Mouse (Mus musculus): ENCODE results near the gene Hecw1. TPM values are rescaled to one million over a fixed set of nuclear protein-coding genes. Genes with fewer than 3 reads are reported as not detected.

The Hecw1 gene
- polyA plus RNA-seq, 1 experiment, result not detected

- Histone ChIP-seq H3K36me3 (ENCODE audit: control insufficient read depth, insufficient read depth, low read length) (no peaks in the 10 kb centered on the region), H3K27me3 (ENCODE audit: control insufficient read depth, insufficient read depth, low read length) (no peaks in the 10 kb centered on the region), H3K4me1 (ENCODE audit: control insufficient read depth, insufficient read depth, insufficient read length, low read length) (no peaks in the 10 kb centered on the region), H3K4me3 (ENCODE audit: low read depth, low read length) (no peak overlapping the region), H3K27ac (ENCODE audit: insufficient read depth, low read depth, low read length) (no peak overlapping the region)
- TF ChIP-seq CTCF (IDR thresholded peaks at IDR 0.05; ENCODE audit: extremely low read depth, insufficient read length, insufficient replicate concordance, low read depth, low read length), result no peak
- no peak for TF ChIP-seq POLR2A (IDR thresholded peaks at IDR 0.05; ENCODE audit: low read depth, low read length)
- WGBS, result 78% methylated on average over 1 of the region's 1 CpGs
Observed at GRCm38 (mm10) chr13:14471121-14471520, 51.9 kb downstream of the Hecw1 start.

GRCm38 (mm10) chr13:14467517-14467916 is 55.5 kb downstream of the Hecw1 start:
- H3K4me1 ChIP-seq (ENCODE audit: control insufficient read depth, insufficient read depth, insufficient read length, low read length), result no peaks in the 10 kb centered on the region
- H3K27me3 ChIP-seq (ENCODE audit: control insufficient read depth, insufficient read depth, low read length), result no peaks in the 10 kb centered on the region
- no peak overlapping the region for H3K4me3 ChIP-seq (ENCODE audit: low read depth, low read length)
- H3K27ac ChIP-seq (ENCODE audit: insufficient read depth, low read depth, low read length), result no peak overlapping the region
- 74% methylated on average over 3 of the region's 3 CpGs for WGBS
- TF ChIP-seq CTCF (IDR thresholded peaks at IDR 0.05; ENCODE audit: extremely low read depth, insufficient read length, insufficient replicate concordance, low read depth, low read length) (no peak), POLR2A (IDR thresholded peaks at IDR 0.05; ENCODE audit: low read depth, low read length) (no peak)
- no peaks in the 10 kb centered on the region for H3K36me3 ChIP-seq (ENCODE audit: control insufficient read depth, insufficient read depth, low read length)

GRCm38 (mm10) chr13:14461036-14461435 is 62.0 kb downstream of the Hecw1 start:
- 72% methylated on average over 5 of the region's 5 CpGs for WGBS
- no peaks in the 10 kb centered on the region for H3K36me3 ChIP-seq (ENCODE audit: control insufficient read depth, insufficient read depth, low read length)
- TF ChIP-seq POLR2A (IDR thresholded peaks at IDR 0.05; ENCODE audit: low read depth, low read length), result no peak
- no peak for TF ChIP-seq CTCF (IDR thresholded peaks at IDR 0.05; ENCODE audit: extremely low read depth, insufficient read length, insufficient replicate concordance, low read depth, low read length)

GRCm38 (mm10) chr13:14457043-14457442 is 66.0 kb downstream of the Hecw1 start:
- TF ChIP-seq POLR2A (IDR thresholded peaks at IDR 0.05; ENCODE audit: low read depth, low read length) (no peak), CTCF (IDR thresholded peaks at IDR 0.05; ENCODE audit: extremely low read depth, insufficient read length, insufficient replicate concordance, low read depth, low read length) (no peak)
- H3K4me3 ChIP-seq (ENCODE audit: low read depth, low read length), result no peak overlapping the region
- no peak overlapping the region for H3K27ac ChIP-seq (ENCODE audit: insufficient read depth, low read depth, low read length)
- H3K36me3 ChIP-seq (ENCODE audit: control insufficient read depth, insufficient read depth, low read length), result no peaks in the 10 kb centered on the region
- WGBS, result 67% methylated on average over 2 of the region's 2 CpGs
- no peaks in the 10 kb centered on the region for H3K27me3 ChIP-seq (ENCODE audit: control insufficient read depth, insufficient read depth, low read length)
- no peaks in the 10 kb centered on the region for H3K4me1 ChIP-seq (ENCODE audit: control insufficient read depth, insufficient read depth, insufficient read length, low read length)

More at GRCm38 (mm10) chr13:14461036-14461435, 62.0 kb downstream of the Hecw1 start:
- no peaks in the 10 kb centered on the region for H3K27me3 ChIP-seq (ENCODE audit: control insufficient read depth, insufficient read depth, low read length)
- no peak overlapping the region for H3K4me3 ChIP-seq (ENCODE audit: low read depth, low read length)
- H3K27ac ChIP-seq (ENCODE audit: insufficient read depth, low read depth, low read length), result no peak overlapping the region
- H3K4me1 ChIP-seq (ENCODE audit: control insufficient read depth, insufficient read depth, insufficient read length, low read length), result no peaks in the 10 kb centered on the region

- Histone ChIP-seq H3K4me3 (ENCODE audit: low read depth, low read length) (no peak overlapping the region), H3K4me1 (ENCODE audit: control insufficient read depth, insufficient read depth, insufficient read length, low read length) (no peaks in the 10 kb centered on the region), H3K27ac (ENCODE audit: insufficient read depth, low read depth, low read length) (no peak overlapping the region), H3K27me3 (ENCODE audit: control insufficient read depth, insufficient read depth, low read length) (no peaks in the 10 kb centered on the region), H3K36me3 (ENCODE audit: control insufficient read depth, insufficient read depth, low read length) (no peaks in the 10 kb centered on the region)
- TF ChIP-seq CTCF (IDR thresholded peaks at IDR 0.05; ENCODE audit: extremely low read depth, insufficient read length, insufficient replicate concordance, low read depth, low read length) (no peak), POLR2A (IDR thresholded peaks at IDR 0.05; ENCODE audit: low read depth, low read length) (no peak)
Observed at GRCm38 (mm10) chr13:14439540-14439939, 83.5 kb downstream of the Hecw1 start.

- no peaks in the 10 kb centered on the region for H3K4me1 ChIP-seq (ENCODE audit: control insufficient read depth, insufficient read depth, insufficient read length, low read length)
- no peaks in the 10 kb centered on the region for H3K36me3 ChIP-seq (ENCODE audit: control insufficient read depth, insufficient read depth, low read length)
- H3K27ac ChIP-seq (ENCODE audit: insufficient read depth, low read depth, low read length), result no peak overlapping the region
- no peaks in the 10 kb centered on the region for H3K27me3 ChIP-seq (ENCODE audit: control insufficient read depth, insufficient read depth, low read length)
- H3K4me3 ChIP-seq (ENCODE audit: low read depth, low read length), result no peak overlapping the region
- TF ChIP-seq POLR2A (IDR thresholded peaks at IDR 0.05; ENCODE audit: low read depth, low read length) (no peak), CTCF (IDR thresholded peaks at IDR 0.05; ENCODE audit: extremely low read depth, insufficient read length, insufficient replicate concordance, low read depth, low read length) (no peak)
- 84% methylated on average over 6 of the region's 6 CpGs for WGBS
Observed at GRCm38 (mm10) chr13:14428845-14429553, 94.0 kb downstream of the Hecw1 start.

GRCm38 (mm10) chr13:14424836-14425235 is 98.2 kb downstream of the Hecw1 start:
- H3K27me3 ChIP-seq (ENCODE audit: control insufficient read depth, insufficient read depth, low read length), result no peaks in the 10 kb centered on the region
- H3K27ac ChIP-seq (ENCODE audit: insufficient read depth, low read depth, low read length), result no peak overlapping the region
- H3K4me1 ChIP-seq (ENCODE audit: control insufficient read depth, insufficient read depth, insufficient read length, low read length), result no peaks in the 10 kb centered on the region
- no peak overlapping the region for H3K4me3 ChIP-seq (ENCODE audit: low read depth, low read length)
- 67% methylated on average over 2 of the region's 2 CpGs for WGBS
- no peaks in the 10 kb centered on the region for H3K36me3 ChIP-seq (ENCODE audit: control insufficient read depth, insufficient read depth, low read length)
- no peak for TF ChIP-seq POLR2A (IDR thresholded peaks at IDR 0.05; ENCODE audit: low read depth, low read length)
- TF ChIP-seq CTCF (IDR thresholded peaks at IDR 0.05; ENCODE audit: extremely low read depth, insufficient read length, insufficient replicate concordance, low read depth, low read length), result no peak
